Mouse (Mus musculus) embryonic fibroblast, embryonic 13.5 days (primary cell): ENCODE results near the gene Gabarap.
A peak's percentile ranks its signal among the peaks of the same experiment; 100 is the strongest.

Experiments
- CTCF ChIP-seq: IDR thresholded peaks from 2 replicates; pipeline ENCODE4 v1.5.1; 2011; ENCODE audit warnings: mild to moderate bottlenecking, control low read depth, low read length, moderate library complexity, borderline replicate concordance; ENCODE audit not compliant: insufficient read depth
- POLR2A ChIP-seq: IDR thresholded peaks from 2 replicates; pipeline ENCODE4 v1.6.1; 2011; ENCODE audit warnings: low read depth, mild to moderate bottlenecking, control low read depth, low read length, moderate library complexity

GRCm38 (mm10) chr11:69995391-69995960 is 4.5 kb downstream of the Gabarap start, which contains the start of gene Phf23:
- no peak for TF ChIP-seq CTCF
- peak; percentile 82 for TF ChIP-seq POLR2A
